Mouse (Mus musculus) ES-CJ7 (cell line): ENCODE data around the gene Nfkbil1.
A peak's percentile ranks its signal among the peaks of the same experiment; 100 is the strongest.

Experiments used
- DNase-seq: peaks from one replicate; pipeline ENCODE4 v3.0.0; 2011; ENCODE audit warnings: low read depth, low spot score

Gene Nfkbil1

GRCm38 (mm10) chr17:35235614-35236389, at the start of gene Nfkbil1:
Gene Nfkbil1 (minus strand): TSS chr17:35235792.
- peak; percentile 98 for DNase-seq

DNA sequence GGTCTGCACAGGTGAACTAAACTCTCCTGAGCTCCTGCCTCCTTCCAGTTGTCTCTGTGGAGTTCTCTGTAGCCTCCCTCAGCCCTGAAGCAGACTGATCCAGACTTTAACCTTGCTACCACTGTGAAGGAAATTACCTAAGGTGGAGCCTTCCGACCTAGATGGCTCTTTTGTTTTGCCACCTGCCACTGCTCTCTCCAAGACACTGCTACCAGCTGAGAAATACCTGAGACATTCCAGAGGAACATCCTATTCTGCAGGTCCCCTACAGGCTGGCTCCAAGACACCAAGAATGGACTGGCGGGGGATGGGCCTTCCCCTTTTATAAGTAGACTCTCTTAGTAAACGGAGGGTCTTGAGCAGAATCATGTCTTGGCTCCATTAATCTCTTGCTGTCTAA, 44.7 kb upstream of the Nfkbil1 start:
- DNase-seq, result peak; percentile 70

DNA sequence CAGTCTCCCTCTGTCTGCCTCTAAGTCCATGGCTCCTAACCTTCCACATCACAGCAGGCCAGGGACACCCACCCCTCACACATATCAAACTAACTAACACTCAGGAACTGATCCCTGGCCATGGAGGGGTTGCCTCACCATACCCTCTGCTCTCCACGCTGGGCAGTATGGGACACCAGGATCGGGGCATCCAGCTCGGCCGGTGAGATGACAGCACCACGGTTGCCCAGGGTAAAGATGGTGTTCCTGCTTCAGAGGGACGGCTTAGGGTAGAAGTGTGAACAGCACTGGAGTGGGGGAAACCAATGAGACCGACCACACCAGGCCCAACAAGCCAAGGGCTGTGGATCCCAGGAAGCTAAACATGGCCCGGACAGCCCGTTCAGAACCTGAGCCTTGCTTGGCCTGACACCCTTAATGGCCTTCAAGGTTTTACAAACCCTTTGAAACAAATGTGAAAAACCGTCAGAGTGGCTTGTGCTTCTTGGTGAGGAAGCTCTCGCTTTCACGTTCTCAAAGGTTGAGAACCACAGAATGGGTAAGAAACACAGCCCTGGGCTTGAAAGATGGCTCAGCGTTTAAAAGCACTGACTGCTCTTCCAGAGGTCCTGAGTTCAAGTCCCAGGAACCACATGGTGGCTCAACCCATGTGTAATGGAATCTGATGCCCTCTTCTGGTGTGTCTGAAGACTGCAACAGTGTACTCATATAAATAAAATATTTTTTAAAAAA, 43.5 kb upstream of the Nfkbil1 start:
- no peak for DNase-seq

DNA sequence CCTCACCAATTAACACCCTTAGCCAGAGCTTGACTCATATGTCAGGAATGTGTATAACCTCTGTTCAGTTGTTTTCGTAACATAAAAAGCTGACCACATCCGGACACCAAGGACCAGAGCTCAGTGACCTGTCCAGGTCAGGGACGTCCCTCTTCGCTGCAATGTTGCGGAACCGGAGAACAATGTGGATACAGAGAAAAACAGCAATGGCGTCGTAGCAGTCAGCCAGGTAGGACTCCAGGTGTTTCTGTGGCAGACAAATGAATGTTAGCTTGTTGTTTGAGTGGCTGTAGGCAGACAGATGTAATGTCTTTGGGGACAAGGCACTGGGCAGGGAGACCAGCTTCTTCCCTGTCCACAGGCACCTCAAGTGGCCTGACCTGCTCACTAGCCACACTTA, 42.5 kb upstream of the Nfkbil1 start:
- no peak for DNase-seq

- DNase-seq, result peak; percentile 84
Observed at GRCm38 (mm10) chr17:35276304-35276864, 40.8 kb upstream of the Nfkbil1 start.

- peak; percentile 72 for DNase-seq
Observed at GRCm38 (mm10) chr17:35274770-35275169, 39.2 kb upstream of the Nfkbil1 start.

DNA sequence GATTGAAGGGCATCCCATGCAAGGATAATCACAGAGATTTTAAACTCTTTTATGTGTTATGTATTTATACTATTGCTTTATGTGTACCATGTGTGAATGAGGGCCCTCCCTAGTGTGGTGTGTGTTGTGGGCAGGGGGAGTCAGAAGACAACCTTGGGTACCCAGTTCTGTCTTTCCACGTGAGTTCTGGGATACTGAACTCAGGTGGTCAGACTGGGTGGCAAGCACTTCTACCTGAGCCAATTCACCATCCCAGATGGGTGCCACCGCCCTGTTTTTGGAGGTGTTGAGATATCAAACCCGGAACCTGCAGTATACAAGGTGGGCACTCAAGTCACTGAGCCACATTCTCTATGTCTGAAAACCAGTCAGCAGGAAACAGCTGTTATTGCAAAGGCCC, 36.7 kb upstream of the Nfkbil1 start:
- DNase-seq, result no peak

GRCm38 (mm10) chr17:35269653-35270347, 34.2 kb upstream of the Nfkbil1 start:
- peak; percentile 74 for DNase-seq

DNA sequence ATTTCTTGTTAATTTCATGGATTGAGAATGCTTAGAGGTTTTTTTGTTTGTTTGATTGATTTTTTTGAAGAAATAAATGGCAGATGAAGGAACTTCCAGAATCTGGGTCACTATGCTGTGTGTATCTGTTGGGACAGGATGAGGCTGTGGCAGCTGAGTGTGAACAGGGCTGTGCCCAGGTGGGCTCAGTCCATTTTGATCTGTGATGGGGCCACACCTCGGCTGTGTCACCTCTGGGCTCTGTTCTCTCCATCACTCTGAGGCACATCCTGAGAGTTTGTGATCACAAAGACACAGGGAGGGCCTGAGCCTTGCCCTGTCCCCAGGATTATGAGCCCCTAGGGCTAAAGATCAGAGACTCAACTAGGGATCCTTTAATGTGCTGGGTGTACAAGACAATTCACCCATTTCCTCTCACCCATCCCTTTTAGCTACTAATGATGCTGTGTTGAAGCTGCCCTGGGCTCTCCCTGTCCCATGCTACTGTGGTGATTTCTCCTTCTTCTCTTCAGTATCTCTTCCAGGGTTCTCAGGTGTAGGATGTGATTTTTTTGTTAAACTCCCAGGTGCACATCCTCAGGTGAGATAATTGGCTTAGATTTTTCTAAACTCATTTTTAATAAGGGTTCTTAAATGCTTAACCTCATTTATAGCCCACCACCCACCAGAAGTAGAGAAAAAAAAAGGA, 32.0 kb upstream of the Nfkbil1 start:
- no peak for DNase-seq

DNA sequence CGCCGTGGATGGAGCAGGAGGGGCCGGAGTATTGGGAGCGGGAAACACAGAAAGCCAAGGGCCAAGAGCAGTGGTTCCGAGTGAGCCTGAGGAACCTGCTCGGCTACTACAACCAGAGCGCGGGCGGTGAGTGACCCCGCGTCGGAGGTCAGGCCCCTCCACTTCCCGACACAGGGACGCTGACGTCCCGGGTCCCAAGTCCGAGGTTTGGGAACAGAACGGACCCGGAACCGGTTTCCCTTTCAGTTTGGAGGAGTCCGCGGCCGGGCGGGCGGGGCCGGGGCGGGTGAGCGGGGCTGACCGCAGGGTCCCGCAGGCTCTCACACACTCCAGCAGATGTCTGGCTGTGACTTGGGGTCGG, 27.9 kb upstream of the Nfkbil1 start:
- no peak for DNase-seq

GRCm38 (mm10) chr17:35262664-35263522, 27.3 kb upstream of the Nfkbil1 start, which contains the start of gene H2-D1:
Gene H2-D1 (plus strand): TSS chr17:35262730.
- peak; percentile 85 for DNase-seq

- DNase-seq, result no peak
Observed at GRCm38 (mm10) chr17:35261651-35262050, 26.1 kb upstream of the Nfkbil1 start.

DNA sequence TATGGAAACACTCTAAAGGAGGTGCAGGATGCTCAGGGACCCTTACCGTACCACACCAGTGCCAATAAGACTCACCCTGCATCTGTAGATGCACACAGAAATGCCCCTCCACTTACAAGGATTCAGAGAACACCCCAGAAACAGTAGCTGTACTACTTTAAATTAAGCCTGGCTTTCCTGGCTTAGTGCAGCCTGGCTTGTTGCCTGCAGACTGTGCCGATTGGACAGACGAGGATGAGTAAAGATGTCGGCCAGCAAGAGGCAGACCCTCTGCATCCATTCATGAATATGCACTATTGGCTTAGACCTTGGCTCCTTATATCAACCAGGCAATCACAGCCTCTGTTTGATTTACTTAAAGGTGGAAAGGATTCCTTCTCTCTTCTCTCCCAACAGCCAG, 24.0 kb upstream of the Nfkbil1 start:
- no peak for DNase-seq

GRCm38 (mm10) chr17:35258492-35259478, 23.2 kb upstream of the Nfkbil1 start:
- no peak for DNase-seq

GRCm38 (mm10) chr17:35257824-35258491, 22.4 kb upstream of the Nfkbil1 start:
- peak; percentile 93 for DNase-seq

GRCm38 (mm10) chr17:35257378-35257777, 21.8 kb upstream of the Nfkbil1 start:
- no peak for DNase-seq

DNA sequence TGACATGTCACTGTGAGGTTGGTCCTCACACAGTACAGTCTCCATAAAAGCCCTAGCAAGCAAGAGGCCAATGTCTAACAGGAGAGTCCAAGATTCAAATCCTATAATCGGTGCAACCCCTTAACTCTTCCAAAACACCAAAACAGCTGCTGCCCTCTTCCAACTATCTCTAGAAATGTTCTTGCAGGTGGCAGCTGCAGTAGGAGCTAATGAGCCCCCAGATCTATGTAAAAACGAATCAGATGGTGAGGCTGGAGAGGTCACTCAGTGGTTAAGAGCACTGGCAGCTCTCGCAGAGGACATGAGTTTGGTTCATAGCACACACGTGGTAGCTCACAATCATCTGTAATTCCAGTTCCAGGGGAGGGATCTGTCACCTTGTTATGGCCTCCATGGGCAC, 20.1 kb upstream of the Nfkbil1 start:
- DNase-seq, result no peak

DNA sequence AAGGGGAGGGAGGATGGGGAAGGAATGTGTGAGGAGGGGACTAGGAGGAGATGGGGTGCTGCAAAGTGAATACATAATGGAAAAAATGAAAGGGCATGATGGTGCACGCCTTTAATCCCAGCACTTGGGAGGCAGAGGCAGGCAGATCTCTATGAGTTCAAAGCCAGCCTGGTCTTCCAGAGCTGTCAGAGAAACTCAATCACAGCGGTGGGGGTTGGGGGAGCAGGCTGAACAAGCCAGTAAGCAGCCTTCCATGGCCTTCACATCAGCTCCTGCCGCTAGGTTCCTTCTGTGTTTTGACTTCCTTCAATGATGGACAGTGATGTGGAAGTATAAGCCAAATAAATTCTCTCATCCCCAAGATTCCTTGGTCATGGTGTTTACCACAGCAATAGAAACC, 19.7 kb upstream of the Nfkbil1 start:
- no peak for DNase-seq
